Mouse (Mus musculus) NIH3T3 (cell line): ENCODE results near the gene Gm11985.

Source experiments
- DNase-seq: peaks from one replicate; pipeline ENCODE4 v3.0.0-alpha.2; 2012; ENCODE audit warnings: low read depth

Gene Gm11985

DNA sequence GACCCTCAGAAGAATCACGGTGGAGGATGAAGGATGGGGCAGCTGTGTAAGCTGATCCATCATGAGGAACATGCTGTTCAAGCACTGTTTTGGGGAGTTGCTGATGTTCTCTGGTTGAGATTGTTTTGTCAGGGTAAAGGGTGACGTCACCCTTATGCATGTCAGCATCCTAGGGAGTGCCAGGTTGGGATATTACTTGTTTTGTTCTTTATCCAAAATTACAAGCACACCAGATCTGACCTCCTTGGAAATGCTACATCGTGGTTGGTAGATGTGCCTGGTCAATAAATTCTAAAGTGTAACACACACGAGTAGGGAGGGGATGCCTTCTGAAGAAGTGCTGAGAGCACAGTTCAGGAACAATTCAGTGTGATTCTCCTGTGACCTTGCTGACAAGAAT lies 31.9 kb downstream of the Gm11985 start:
- DNase-seq: peak; percentile 14

DNA sequence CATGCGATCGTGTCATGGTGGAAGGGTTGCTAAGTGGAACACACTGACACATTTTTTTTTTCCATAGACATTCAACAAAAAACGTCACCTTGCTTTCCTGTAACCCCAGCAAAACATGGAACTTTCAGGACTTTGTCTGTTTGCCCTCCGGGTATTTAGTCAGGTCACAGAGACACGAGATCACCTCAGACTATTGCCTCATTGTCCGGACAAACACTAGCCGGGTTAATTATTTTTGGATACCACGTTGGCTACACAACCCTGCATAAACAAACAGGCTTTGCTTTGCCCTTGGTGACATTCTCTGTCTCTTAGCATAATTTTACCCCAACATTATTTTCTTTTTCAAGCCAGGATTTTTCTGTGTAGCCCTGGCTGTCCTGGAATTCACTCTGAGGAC lies 35.3 kb downstream of the Gm11985 start:
- no peak for DNase-seq

DNA sequence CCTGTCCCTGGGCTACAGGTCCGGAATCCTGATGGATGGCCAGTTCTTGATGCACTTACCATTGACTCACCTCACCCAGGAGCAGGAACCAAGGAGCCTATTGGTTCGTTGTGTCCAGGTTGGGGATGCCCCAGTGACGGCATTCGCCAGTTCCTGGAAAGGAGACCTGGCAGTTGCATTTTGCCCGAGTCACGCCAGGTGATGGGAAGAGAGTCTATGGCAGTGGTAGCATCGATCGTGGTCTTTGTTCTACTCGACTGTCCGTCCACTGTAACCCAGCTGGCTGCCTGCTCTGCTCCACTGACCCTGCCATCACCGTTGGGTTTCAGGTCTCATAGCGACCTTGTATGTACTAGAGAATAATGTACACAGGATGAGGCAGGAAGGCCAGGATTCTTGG lies 36.0 kb downstream of the Gm11985 start:
- DNase-seq: no peak

DNA sequence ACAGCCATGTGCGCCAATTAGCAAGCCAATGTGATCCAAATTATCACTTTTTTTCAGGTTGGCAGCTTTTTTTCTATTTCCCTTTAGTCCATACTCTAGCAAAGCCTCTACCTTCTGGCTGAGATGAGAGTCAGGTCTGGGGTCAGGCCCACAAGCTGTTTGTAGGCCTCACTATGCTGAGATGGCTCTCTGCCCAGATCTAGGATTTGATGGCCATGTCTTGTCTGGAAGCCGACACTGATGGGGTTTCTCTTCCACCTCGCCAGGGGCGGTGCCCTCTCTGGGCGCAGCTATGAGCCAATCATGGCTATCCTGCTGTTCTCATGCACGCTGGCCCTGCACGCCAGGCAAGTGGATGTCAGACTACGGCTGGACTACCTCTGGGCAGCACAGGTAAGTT lies 37.9 kb downstream of the Gm11985 start:
- DNase-seq: no peak

DNA sequence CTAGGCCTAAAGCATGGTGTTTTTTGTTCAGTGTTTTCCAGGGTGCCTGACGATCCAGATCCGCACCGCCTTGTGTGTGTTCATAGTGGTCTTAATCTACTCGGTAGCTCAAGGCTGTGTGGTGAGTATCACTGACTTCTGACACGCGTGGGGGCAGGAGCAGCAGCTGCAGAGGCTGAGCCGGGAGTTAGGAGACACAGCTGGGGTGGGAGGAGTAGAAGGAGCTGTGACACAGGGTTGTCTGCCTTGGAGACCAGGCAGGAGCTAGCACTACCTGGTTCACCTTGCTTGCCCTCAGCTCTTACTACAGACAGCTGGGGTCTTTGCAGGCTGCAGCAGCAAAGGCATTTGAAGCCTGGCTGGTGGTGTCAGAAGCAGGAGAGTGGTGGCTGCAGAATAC lies 38.9 kb downstream of the Gm11985 start:
- no peak for DNase-seq

DNA sequence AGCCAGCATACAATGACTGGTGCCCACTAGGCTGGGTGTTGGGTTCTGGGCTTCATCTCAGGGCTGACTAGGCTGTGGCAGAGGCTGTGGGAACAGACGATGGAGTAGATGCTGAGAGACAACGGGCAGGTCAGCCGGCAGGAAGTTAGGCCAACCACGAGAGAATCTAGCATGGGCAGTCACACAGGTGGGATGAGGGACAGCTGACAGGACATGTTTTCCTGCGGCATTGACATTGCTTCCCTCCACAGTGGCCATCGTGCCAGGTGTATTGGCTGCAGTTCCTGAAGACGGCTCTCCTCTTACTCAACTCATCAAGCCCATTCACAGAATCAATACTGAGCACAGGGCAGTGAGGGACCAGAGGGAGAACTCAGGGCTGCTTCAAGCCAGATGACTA lies 40.4 kb downstream of the Gm11985 start:
- no peak for DNase-seq

DNA sequence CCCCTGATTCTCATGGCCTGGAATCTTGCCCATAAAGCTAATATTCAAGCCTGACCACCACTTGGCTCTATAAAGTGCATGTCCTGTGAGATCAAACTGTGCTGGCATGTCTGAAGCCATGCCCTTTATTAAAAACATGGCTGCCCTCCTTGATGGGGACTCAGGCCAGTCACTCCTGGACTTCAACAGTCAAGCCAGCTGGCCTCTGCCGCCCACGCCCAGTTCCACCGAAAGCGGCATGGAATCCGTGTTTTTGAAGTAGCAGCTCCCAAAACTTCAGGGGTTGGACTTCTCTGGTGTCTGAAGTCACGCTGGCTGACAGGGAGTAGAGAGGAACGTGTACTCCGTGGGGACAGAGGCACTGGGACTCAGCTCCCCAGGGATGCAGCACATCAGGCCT lies 40.8 kb downstream of the Gm11985 start:
- no peak for DNase-seq

DNA sequence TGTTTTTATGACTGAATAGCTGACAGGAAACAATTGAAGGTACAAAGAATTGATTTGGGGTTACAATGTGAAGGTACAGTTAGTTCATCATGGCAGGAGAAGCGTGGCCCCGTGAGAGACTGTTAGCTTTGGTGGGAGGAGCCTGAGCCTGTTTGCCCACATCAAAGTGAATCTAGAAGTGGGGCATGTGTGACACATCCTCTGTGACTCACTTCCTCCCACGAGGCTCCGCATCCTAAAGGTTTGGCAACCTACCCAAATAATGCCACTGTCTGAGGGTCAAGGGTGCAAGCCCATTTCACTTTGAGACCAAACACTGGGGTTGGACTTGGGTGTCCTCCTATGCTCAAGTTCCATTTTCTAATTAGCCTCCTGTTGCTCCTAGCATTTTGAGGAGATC lies 43.1 kb downstream of the Gm11985 start:
- DNase-seq: peak; percentile 25

DNA sequence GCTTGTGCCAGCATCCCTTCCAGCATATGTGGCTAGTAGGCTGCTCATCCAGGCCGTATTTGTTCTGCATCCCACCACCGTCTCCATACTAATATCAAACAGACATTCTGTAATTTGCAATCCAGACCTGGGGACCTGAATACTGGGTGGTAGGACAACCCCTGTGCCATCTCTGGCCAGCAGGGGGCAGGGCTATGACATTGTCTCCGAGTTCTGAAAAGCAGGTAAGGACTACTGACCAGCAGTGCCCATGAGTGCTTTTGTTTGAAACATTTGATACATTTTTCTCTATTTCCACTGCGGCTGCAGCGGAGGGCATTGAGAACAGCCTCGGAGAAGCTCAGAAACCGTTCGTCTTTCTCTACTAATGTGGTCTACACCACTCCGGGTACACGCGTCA lies 44.0 kb downstream of the Gm11985 start:
- peak; percentile 9 for DNase-seq

DNA sequence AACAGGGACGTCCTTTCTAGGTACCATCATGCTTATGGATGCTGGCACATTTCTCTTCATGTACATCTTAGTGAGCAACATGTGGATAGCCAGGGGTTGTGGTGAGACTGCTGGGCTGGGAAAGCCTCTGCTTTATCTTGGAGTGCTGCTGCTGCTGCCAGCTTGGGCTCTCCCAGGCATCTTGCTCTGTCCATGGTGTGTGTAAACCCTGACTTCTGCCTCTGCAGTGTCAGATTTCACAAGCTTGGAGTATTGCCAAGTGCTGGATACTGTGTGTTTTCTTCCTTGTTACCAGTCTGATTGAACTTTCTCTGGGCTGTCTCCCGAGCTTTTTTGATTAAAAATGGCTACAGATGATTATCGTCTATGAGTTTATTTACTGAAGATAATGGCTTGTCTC lies 45.6 kb downstream of the Gm11985 start:
- peak; percentile 84 for DNase-seq

DNA sequence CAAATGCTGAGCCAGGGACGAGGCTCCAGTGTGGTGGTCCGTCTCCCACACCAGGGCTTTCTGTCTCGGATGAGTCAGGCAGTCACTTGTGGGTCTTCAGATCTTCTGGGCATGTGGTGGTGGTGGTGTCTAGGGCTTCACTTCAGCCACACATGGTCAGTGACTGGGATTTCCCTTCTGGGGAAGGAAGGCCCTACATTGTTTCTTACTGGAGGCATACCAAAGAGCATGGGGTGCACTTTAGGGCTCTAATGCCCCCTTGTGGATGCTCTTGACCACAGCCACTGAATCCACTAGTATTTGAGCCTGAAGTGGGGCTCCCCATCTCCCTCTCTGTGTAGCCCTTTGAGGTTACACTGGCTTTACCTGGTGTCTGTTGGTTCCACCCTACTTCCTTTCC lies 47.9 kb downstream of the Gm11985 start:
- DNase-seq: peak; percentile 78

DNA sequence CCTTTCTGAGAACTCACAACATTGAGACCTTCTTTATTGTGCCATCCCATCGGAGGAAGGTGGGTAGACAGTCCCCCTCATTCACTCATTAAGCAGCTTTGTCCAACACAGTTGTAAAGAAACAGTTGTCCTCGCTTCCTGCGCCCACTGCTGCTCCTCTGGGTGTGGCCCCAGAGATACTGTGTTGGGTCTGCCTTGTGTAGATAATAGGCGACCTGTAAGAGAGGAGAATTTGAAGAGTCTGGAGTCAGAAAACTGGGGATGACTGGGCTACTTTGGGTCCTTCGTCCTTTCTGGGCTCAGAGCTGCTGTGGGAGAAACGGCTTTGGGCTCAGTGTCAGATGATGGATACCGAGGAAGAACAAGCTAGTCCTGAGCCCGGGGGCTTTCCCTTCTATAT lies 50.0 kb downstream of the Gm11985 start:
- DNase-seq: no peak

DNA sequence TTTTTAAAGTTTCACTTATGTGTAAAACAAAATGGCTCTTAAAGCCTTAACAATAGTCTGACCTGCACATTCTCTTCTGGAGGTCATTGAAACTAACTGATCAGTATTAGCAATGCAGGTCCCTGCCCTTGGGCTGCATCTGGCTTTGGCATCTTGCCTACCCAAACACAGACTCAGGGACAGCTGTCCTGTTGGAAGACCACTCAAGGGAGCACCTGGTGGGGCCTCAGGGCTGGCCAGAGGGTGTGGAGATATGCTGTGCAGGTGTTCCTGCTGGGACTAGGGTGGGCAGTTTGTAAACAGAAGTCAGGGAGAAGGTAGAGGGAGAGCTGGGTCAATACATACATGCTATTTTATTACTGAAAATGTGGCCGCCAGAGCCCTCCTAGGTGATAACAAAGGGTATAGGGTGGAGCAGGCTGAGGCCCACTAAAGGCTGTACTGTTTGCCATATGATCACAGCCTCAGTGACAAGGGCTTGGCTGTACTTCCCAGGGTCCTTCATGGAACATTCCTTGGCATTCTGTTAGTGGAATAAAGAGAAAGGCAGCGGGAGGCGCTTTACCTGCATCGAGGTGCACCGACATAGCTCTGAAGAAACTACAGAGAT lies 52.0 kb downstream of the Gm11985 start:
- DNase-seq: no peak

DNA sequence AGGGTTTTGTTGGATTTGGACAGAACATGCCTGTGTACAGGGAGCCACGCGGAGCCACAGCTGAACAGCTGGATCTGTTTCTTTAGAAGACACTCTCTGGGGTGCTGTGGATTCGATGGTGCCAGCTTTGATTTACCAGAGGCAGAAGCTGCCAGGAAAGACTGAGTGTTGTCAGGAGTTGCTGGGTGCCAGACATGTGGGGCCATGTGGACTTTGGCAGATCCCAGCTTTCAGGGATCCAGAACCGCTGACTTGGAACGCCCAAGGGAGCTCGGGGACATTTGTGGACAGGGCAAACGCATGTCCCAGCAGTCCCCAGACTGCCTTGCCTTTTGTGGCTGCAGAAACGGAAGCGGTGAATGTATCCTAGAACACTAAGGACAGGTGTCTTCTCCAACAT lies 52.6 kb downstream of the Gm11985 start:
- DNase-seq: no peak

DNA sequence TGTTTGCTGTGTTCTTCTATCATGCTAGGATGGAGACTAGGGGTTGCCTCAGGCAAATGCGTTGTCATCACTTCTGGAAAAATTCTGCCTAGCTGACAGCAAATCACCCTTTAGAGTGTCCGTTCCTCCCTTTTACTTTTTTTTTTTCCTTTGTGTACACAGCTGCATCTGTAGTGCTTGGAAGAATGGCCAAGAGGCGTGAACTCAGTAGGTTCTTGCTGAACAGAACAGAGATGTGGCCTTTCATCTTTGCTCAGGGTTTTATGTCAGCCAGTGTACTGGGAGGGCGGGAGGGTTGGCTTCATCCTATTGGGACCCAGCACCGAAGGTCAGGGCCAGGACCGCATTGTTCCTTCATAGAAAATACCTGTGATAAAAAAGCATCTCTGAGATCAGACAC lies 53.1 kb downstream of the Gm11985 start:
- no peak for DNase-seq

DNA sequence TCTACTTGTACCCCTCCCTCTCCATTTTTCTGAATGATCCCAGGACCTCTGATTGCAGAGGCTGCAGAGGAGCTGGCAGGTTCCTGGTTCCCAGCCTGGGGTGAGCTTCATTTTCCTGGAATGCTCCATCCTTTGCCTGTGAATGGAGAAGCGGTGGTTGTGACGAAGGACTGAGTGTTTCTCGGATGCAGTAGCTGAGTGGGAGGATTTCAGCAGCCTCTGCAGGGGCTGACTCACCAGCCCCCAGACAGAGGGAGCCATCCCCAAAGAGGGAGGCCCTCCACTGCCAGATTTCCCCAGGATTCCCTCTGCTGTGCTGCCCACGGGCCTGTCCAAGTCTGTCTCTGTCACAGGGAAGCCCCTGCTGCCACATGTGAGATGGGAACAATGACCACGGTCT lies 54.0 kb downstream of the Gm11985 start:
- peak; percentile 59 for DNase-seq

DNA sequence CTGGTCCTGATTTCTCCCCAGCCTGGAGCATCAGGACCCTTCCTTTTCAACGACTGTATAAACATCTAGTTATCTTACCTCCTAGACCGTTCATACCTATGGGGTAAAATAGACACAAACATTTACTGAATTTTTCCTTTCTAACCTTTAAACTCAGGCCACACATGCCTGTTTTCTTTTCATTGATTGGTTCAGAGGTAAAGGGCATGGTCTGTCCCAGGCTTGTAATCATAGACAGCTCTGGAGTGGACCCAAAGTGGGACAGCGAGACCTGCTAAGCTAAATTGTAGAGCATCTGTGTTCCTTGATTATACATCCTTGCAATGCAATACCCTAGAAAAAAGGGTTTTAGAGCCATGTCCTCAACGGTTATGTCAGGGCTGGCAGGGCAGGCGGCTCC lies 54.6 kb downstream of the Gm11985 start:
- DNase-seq: no peak
